Comparison of ENCODE assay signal across 8 mouse cellular contexts in genomic region chr11:106501308-106502158, GRCm38 (mm10). TPM values are rescaled to one million over a fixed set of nuclear protein-coding genes. Genes with fewer than 3 reads are reported as not detected.
A peak's percentile ranks its signal among the peaks of the same experiment; 100 is the strongest.
DNase-seq lines count a peak whose midpoint lies in the region; ATAC-seq and TF ChIP-seq lines count a peak whose summit lies in the region.

No protein-coding gene starts in this region.

- peak; percentile 45 for ATAC-seq in embryonic facial prominence, embryonic 11.5 days (replicated peaks; ENCODE audit: insufficient number of reproducible peaks, low FRiP score, low TSS enrichment, low read depth)
- peak; percentile 51 for ATAC-seq in intestine, postnatal 0 days
- peak; percentile 45 for ATAC-seq in limb, embryonic 12.5 days (ENCODE audit: insufficient number of reproducible peaks, insufficient read depth, low FRiP score, low TSS enrichment, low read depth)
- ATAC-seq in midbrain, embryonic 11.5 days (ENCODE audit: low FRiP score): peak; percentile 72

- H3K27ac ChIP-seq in embryonic facial prominence, embryonic 11.5 days (replicated peaks; ENCODE audit: low read depth, low read length): peak overlapping the region; percentile 95
- H3K27ac ChIP-seq in intestine, postnatal 0 days (ENCODE audit: low read depth, low read length): peak overlapping the region; percentile 93
- peak overlapping the region; percentile 99 for H3K27ac ChIP-seq in limb, embryonic 12.5 days
- H3K27ac ChIP-seq in midbrain, embryonic 11.5 days (ENCODE audit: low read depth, low read length): peak overlapping the region; percentile 98

- peak overlapping the region; percentile 63 for H3K4me2 ChIP-seq in embryonic facial prominence, embryonic 11.5 days (ENCODE audit: low read depth, low read length)
- H3K4me2 ChIP-seq in intestine, postnatal 0 days (replicated peaks; ENCODE audit: low read depth): peak overlapping the region; percentile 91
- H3K4me2 ChIP-seq in limb, embryonic 12.5 days: peak overlapping the region; percentile 74
- peak overlapping the region; percentile 48 for H3K4me2 ChIP-seq in midbrain, embryonic 11.5 days

- H3K36me3 ChIP-seq in embryonic facial prominence, embryonic 11.5 days (replicated peaks; ENCODE audit: control insufficient read depth, insufficient read depth, low read depth, low read length): no peaks in the 10 kb centered on the region
- peaks cover 2% of the 10 kb centered on the region; the same call in 1 of the 2 replicates for H3K36me3 ChIP-seq in intestine, postnatal 0 days (ENCODE audit: control insufficient read depth, insufficient read depth)
- no peaks in the 10 kb centered on the region for H3K36me3 ChIP-seq in limb, embryonic 12.5 days
- no peaks in the 10 kb centered on the region for H3K36me3 ChIP-seq in midbrain, embryonic 11.5 days (ENCODE audit: control insufficient read depth, insufficient read depth, low read length)

- no peak for TF ChIP-seq CTCF in intestine, postnatal 0 days (IDR thresholded peaks at IDR 0.05; ENCODE audit: low read depth)

- peak overlapping the region; percentile 96 for H3K9ac ChIP-seq in embryonic facial prominence, embryonic 11.5 days (replicated peaks; ENCODE audit: low read length)
- peak overlapping the region; percentile 96 for H3K9ac ChIP-seq in intestine, postnatal 0 days (ENCODE audit: low read depth, low read length)
- peak overlapping the region; percentile 100 for H3K9ac ChIP-seq in limb, embryonic 12.5 days (replicated peaks)
- peak overlapping the region; percentile 100 for H3K9ac ChIP-seq in midbrain, embryonic 11.5 days (ENCODE audit: low read length)

- peak; percentile 83 for DNase-seq in 3T3-L1 (ENCODE audit: low read depth, low spot score)
- peak; percentile 83 for DNase-seq in adrenal gland, postnatal 14 days
- peak; percentile 76 for DNase-seq in embryonic facial prominence, embryonic 11.5 days (ENCODE audit: low spot score)
- peak; percentile 98 for DNase-seq in heart, adult 11 months
- DNase-seq in midbrain, embryonic 11.5 days (ENCODE audit: low spot score, missing footprints): peak; percentile 96
- peak; percentile 14 to 45 for DNase-seq in spleen, postnatal 36 days (ENCODE audit: low spot score in 2 of 2)

- WGBS in embryonic facial prominence, embryonic 11.5 days: under 1% methylated on average over 22 of the region's 22 CpGs
- WGBS in intestine, postnatal 0 days: 3% methylated on average over 22 of the region's 22 CpGs
- WGBS in limb, embryonic 12.5 days: 2% methylated on average over 22 of the region's 22 CpGs
- whole genome bisulfite sequencing in midbrain, embryonic 11.5 days: 2% methylated on average over 22 of the region's 22 CpGs

- H3K27me3 ChIP-seq in embryonic facial prominence, embryonic 11.5 days (ENCODE audit: control insufficient read depth, insufficient read depth, low read length): no peaks in the 10 kb centered on the region
- no peaks in the 10 kb centered on the region for H3K27me3 ChIP-seq in intestine, postnatal 0 days (replicated peaks; ENCODE audit: control insufficient read depth, insufficient read depth, low read length)
- H3K27me3 ChIP-seq in limb, embryonic 12.5 days: no peaks in the 10 kb centered on the region
- no peaks in the 10 kb centered on the region for H3K27me3 ChIP-seq in midbrain, embryonic 11.5 days (ENCODE audit: control insufficient read depth, insufficient read depth, low read length)

- H3K4me3 ChIP-seq in embryonic facial prominence, embryonic 11.5 days (ENCODE audit: low read depth, low read length): peak overlapping the region; percentile 75
- H3K4me3 ChIP-seq in intestine, postnatal 0 days (ENCODE audit: low read depth, low read length): peak overlapping the region; percentile 81
- H3K4me3 ChIP-seq in limb, embryonic 12.5 days (replicated peaks): peak overlapping the region; percentile 92
- H3K4me3 ChIP-seq in midbrain, embryonic 11.5 days (ENCODE audit: low read depth, low read length): peak overlapping the region; percentile 69

- no peaks in the 10 kb centered on the region for H3K9me3 ChIP-seq in embryonic facial prominence, embryonic 11.5 days (replicated peaks; ENCODE audit: control insufficient read depth, low read length)
- no peaks in the 10 kb centered on the region for H3K9me3 ChIP-seq in intestine, postnatal 0 days (ENCODE audit: control insufficient read depth)
- no peaks in the 10 kb centered on the region for H3K9me3 ChIP-seq in limb, embryonic 12.5 days
- no peaks in the 10 kb centered on the region for H3K9me3 ChIP-seq in midbrain, embryonic 11.5 days (ENCODE audit: control insufficient read depth, low read length)

- H3K4me1 ChIP-seq in embryonic facial prominence, embryonic 11.5 days (ENCODE audit: control insufficient read depth, insufficient read depth, low read length): no peaks in the 10 kb centered on the region
- no peaks in the 10 kb centered on the region; the same call in 1 of the 2 replicates for H3K4me1 ChIP-seq in intestine, postnatal 0 days (replicated peaks; ENCODE audit: control insufficient read depth, insufficient read depth, low read length)
- 0 out of 2 replicates have a peak, but pooled peaks cover 6% of the 10 kb centered on the region for H3K4me1 ChIP-seq in limb, embryonic 12.5 days (replicated peaks)
- H3K4me1 ChIP-seq in midbrain, embryonic 11.5 days (ENCODE audit: control insufficient read depth, insufficient read depth, low read length): peaks cover 5% of the 10 kb centered on the region; the same call in 1 of the 2 replicates

RNA-seq across cellular contexts. Expression of gene Ern1, which starts 13.9 kb away (rescaled TPM):
- total RNA-seq in adrenal gland, postnatal 14 days (2021): 80.9 and 82.3 TPM in 2 replicates
- polyA plus RNA-seq in embryonic facial prominence, embryonic 11.5 days (2014; fragmentation: Nextera tagmentation; extraction: Ambion mirVana): 3.0 and 3.8 TPM in 2 replicates
- polyA plus RNA-seq in intestine, postnatal 0 days (2015; fragmentation: Nextera tagmentation; extraction: Ambion mirVana): 1.6 and 2.9 TPM in 2 replicates
- 7.9 and 8.3 TPM in 2 replicates for polyA plus RNA-seq in limb, embryonic 12.5 days (2016; fragmentation: Nextera tagmentation; extraction: Ambion mirVana)
- polyA plus RNA-seq in midbrain, embryonic 11.5 days (2014; fragmentation: Nextera tagmentation; extraction: Ambion mirVana): 4.6 and 5.5 TPM in 2 replicates

Comparison
In these comparisons a context has a peak if more than half of its experiments do, and no peak if none do; other contexts are left out.
1. Peak in every context shown above with its lines: DNase-seq, ATAC-seq, H3K4me3 ChIP-seq and H3K27ac ChIP-seq.
2. DNase-seq: peak in every context shown above with its lines; median percentile 98 in heart, adult 11 months; 96 in midbrain, embryonic 11.5 days; 83 in 3T3-L1; 83 in adrenal gland, postnatal 14 days; 76 in embryonic facial prominence, embryonic 11.5 days; 30 in spleen, postnatal 36 days.